Mouse (Mus musculus): ENCODE measurements at regions not wholly inside any gene's neighbourhood (a gene's known extent, or its start where the extent isn't known, plus 50 kb on each side); places are given as distances from the start of the nearest gene placed in this dataset.

GRCm38 (mm10) chr1:128535537-128536150, 56.4 kb downstream of the Cxcr4 start:
- H3K9ac ChIP-seq (ENCODE audit: low read length), result no peak overlapping the region
- H3K27me3 ChIP-seq (ENCODE audit: control insufficient read depth, insufficient read depth, low read length), result no peaks in the 10 kb centered on the region
- no peaks in the 10 kb centered on the region for H3K4me1 ChIP-seq (ENCODE audit: control insufficient read depth, insufficient read depth, low read length)
- no peaks in the 10 kb centered on the region for H3K36me3 ChIP-seq (ENCODE audit: control insufficient read depth, insufficient read depth, low read length)
- WGBS, result 44% methylated on average over 10 of the region's 10 CpGs
- no peak overlapping the region for H3K4me3 ChIP-seq (replicated peaks; ENCODE audit: low read length)
- peak; percentile 89 for ATAC-seq (ENCODE audit: insufficient read depth, low FRiP score)
- peak overlapping the region; percentile 19; the same call in 1 of the 2 replicates for H3K27ac ChIP-seq (ENCODE audit: low read length)
- H3K9me3 ChIP-seq (replicated peaks; ENCODE audit: control insufficient read depth, low read length), result no peaks in the 10 kb centered on the region
- no peak overlapping the region for H3K4me2 ChIP-seq (ENCODE audit: low read depth, low read length)

- no peak for ATAC-seq (ENCODE audit: insufficient read depth, low FRiP score)
- H3K36me3 ChIP-seq (ENCODE audit: control insufficient read depth, insufficient read depth, low read length), result no peaks in the 10 kb centered on the region
- H3K4me1 ChIP-seq (ENCODE audit: control insufficient read depth, insufficient read depth, low read length), result no peaks in the 10 kb centered on the region
Observed at GRCm38 (mm10) chr1:128532632-128533031, 59.5 kb downstream of the Cxcr4 start.

GRCm38 (mm10) chr1:128529808-128530545, 62.1 kb downstream of the Cxcr4 start:
- Histone ChIP-seq H3K36me3 (ENCODE audit: control insufficient read depth, insufficient read depth, low read length) (no peaks in the 10 kb centered on the region), H3K9me3 (replicated peaks; ENCODE audit: control insufficient read depth, low read length) (no peaks in the 10 kb centered on the region), H3K4me3 (replicated peaks; ENCODE audit: low read length) (no peak overlapping the region), H3K27me3 (ENCODE audit: control insufficient read depth, insufficient read depth, low read length) (no peaks in the 10 kb centered on the region), H3K4me1 (ENCODE audit: control insufficient read depth, insufficient read depth, low read length) (no peaks in the 10 kb centered on the region), H3K9ac (ENCODE audit: low read length) (no peak overlapping the region), H3K27ac (ENCODE audit: low read length) (no peak overlapping the region), H3K4me2 (ENCODE audit: low read depth, low read length) (no peak overlapping the region)
- 79% methylated on average over 4 of the region's 4 CpGs for WGBS
- no peak for ATAC-seq (ENCODE audit: insufficient read depth, low FRiP score)

More at GRCm38 (mm10) chr1:128532632-128533031, 59.5 kb downstream of the Cxcr4 start:
- Histone ChIP-seq H3K27me3 (ENCODE audit: control insufficient read depth, insufficient read depth, low read length) (no peaks in the 10 kb centered on the region), H3K9me3 (replicated peaks; ENCODE audit: control insufficient read depth, low read length) (no peaks in the 10 kb centered on the region), H3K9ac (ENCODE audit: low read length) (no peak overlapping the region), H3K4me2 (ENCODE audit: low read depth, low read length) (no peak overlapping the region), H3K27ac (ENCODE audit: low read length) (no peak overlapping the region), H3K4me3 (replicated peaks; ENCODE audit: low read length) (no peak overlapping the region)
- WGBS, result 9% methylated on average over 4 of the region's 4 CpGs

- Histone ChIP-seq H3K4me3 (replicated peaks; ENCODE audit: low read length) (no peak overlapping the region), H3K9ac (ENCODE audit: low read length) (no peak overlapping the region), H3K27ac (ENCODE audit: low read length) (no peak overlapping the region), H3K36me3 (ENCODE audit: control insufficient read depth, insufficient read depth, low read length) (no peaks in the 10 kb centered on the region), H3K9me3 (replicated peaks; ENCODE audit: control insufficient read depth, low read length) (no peaks in the 10 kb centered on the region), H3K4me2 (ENCODE audit: low read depth, low read length) (no peak overlapping the region), H3K27me3 (ENCODE audit: control insufficient read depth, insufficient read depth, low read length) (no peaks in the 10 kb centered on the region), H3K4me1 (ENCODE audit: control insufficient read depth, insufficient read depth, low read length) (no peaks in the 10 kb centered on the region)
- 88% methylated on average over 4 of the region's 4 CpGs for WGBS
- no peak for ATAC-seq (ENCODE audit: insufficient read depth, low FRiP score)
Observed at GRCm38 (mm10) chr1:128519234-128519633, 72.9 kb downstream of the Cxcr4 start.

GRCm38 (mm10) chr1:128518514-128518913, 73.6 kb downstream of the Cxcr4 start:
- Histone ChIP-seq H3K4me1 (ENCODE audit: control insufficient read depth, insufficient read depth, low read length) (no peaks in the 10 kb centered on the region), H3K4me2 (ENCODE audit: low read depth, low read length) (no peak overlapping the region), H3K36me3 (ENCODE audit: control insufficient read depth, insufficient read depth, low read length) (no peaks in the 10 kb centered on the region), H3K4me3 (replicated peaks; ENCODE audit: low read length) (no peak overlapping the region), H3K9me3 (replicated peaks; ENCODE audit: control insufficient read depth, low read length) (no peaks in the 10 kb centered on the region), H3K27me3 (ENCODE audit: control insufficient read depth, insufficient read depth, low read length) (no peaks in the 10 kb centered on the region), H3K27ac (ENCODE audit: low read length) (no peak overlapping the region), H3K9ac (ENCODE audit: low read length) (no peak overlapping the region)
- 90% methylated on average over 5 of the region's 5 CpGs for WGBS
- no peak for ATAC-seq (ENCODE audit: insufficient read depth, low FRiP score)

GRCm38 (mm10) chr1:128517351-128517750, 74.7 kb downstream of the Cxcr4 start:
- H3K4me3 ChIP-seq (replicated peaks; ENCODE audit: low read length), result no peak overlapping the region
- H3K9ac ChIP-seq (ENCODE audit: low read length), result no peak overlapping the region
- no peak overlapping the region for H3K27ac ChIP-seq (ENCODE audit: low read length)
- no peak for ATAC-seq (ENCODE audit: insufficient read depth, low FRiP score)
- H3K4me2 ChIP-seq (ENCODE audit: low read depth, low read length), result no peak overlapping the region
- H3K36me3 ChIP-seq (ENCODE audit: control insufficient read depth, insufficient read depth, low read length), result no peaks in the 10 kb centered on the region
- no peaks in the 10 kb centered on the region for H3K9me3 ChIP-seq (replicated peaks; ENCODE audit: control insufficient read depth, low read length)
- H3K27me3 ChIP-seq (ENCODE audit: control insufficient read depth, insufficient read depth, low read length), result no peaks in the 10 kb centered on the region
- 76% methylated on average over 1 of the region's 1 CpGs for WGBS
- H3K4me1 ChIP-seq (ENCODE audit: control insufficient read depth, insufficient read depth, low read length), result no peaks in the 10 kb centered on the region

- no peak overlapping the region for H3K9ac ChIP-seq (ENCODE audit: low read length)
- no peak overlapping the region for H3K27ac ChIP-seq (ENCODE audit: low read length)
- ATAC-seq (ENCODE audit: insufficient read depth, low FRiP score), result no peak
- H3K9me3 ChIP-seq (replicated peaks; ENCODE audit: control insufficient read depth, low read length), result no peaks in the 10 kb centered on the region
- H3K36me3 ChIP-seq (ENCODE audit: control insufficient read depth, insufficient read depth, low read length), result no peaks in the 10 kb centered on the region
- H3K27me3 ChIP-seq (ENCODE audit: control insufficient read depth, insufficient read depth, low read length), result no peaks in the 10 kb centered on the region
- no peak overlapping the region for H3K4me3 ChIP-seq (replicated peaks; ENCODE audit: low read length)
- no peak overlapping the region for H3K4me2 ChIP-seq (ENCODE audit: low read depth, low read length)
- 95% methylated on average over 1 of the region's 1 CpGs for WGBS
- no peaks in the 10 kb centered on the region for H3K4me1 ChIP-seq (ENCODE audit: control insufficient read depth, insufficient read depth, low read length)
Observed at GRCm38 (mm10) chr1:128514327-128514726, 77.8 kb downstream of the Cxcr4 start.

- 73% methylated on average over 2 of the region's 2 CpGs for WGBS
Observed at GRCm38 (mm10) chr1:128513911-128514310, 78.2 kb downstream of the Cxcr4 start.

GRCm38 (mm10) chr1:128513153-128513552, 78.9 kb downstream of the Cxcr4 start:
- 54% methylated on average over 4 of the region's 4 CpGs for WGBS
- no peaks in the 10 kb centered on the region for H3K27me3 ChIP-seq (ENCODE audit: control insufficient read depth, insufficient read depth, low read length)
- H3K9me3 ChIP-seq (replicated peaks; ENCODE audit: control insufficient read depth, low read length), result no peaks in the 10 kb centered on the region
- H3K36me3 ChIP-seq (ENCODE audit: control insufficient read depth, insufficient read depth, low read length), result no peaks in the 10 kb centered on the region
- ATAC-seq (ENCODE audit: insufficient read depth, low FRiP score), result no peak
- no peak overlapping the region for H3K4me2 ChIP-seq (ENCODE audit: low read depth, low read length)
- no peak overlapping the region for H3K4me3 ChIP-seq (replicated peaks; ENCODE audit: low read length)
- no peak overlapping the region for H3K27ac ChIP-seq (ENCODE audit: low read length)
- no peaks in the 10 kb centered on the region for H3K4me1 ChIP-seq (ENCODE audit: control insufficient read depth, insufficient read depth, low read length)
- no peak overlapping the region for H3K9ac ChIP-seq (ENCODE audit: low read length)

More at GRCm38 (mm10) chr1:128513911-128514310, 78.2 kb downstream of the Cxcr4 start:
- Histone ChIP-seq H3K4me2 (ENCODE audit: low read depth, low read length) (no peak overlapping the region), H3K36me3 (ENCODE audit: control insufficient read depth, insufficient read depth, low read length) (no peaks in the 10 kb centered on the region), H3K27ac (ENCODE audit: low read length) (no peak overlapping the region), H3K4me3 (replicated peaks; ENCODE audit: low read length) (no peak overlapping the region), H3K9me3 (replicated peaks; ENCODE audit: control insufficient read depth, low read length) (no peaks in the 10 kb centered on the region), H3K9ac (ENCODE audit: low read length) (no peak overlapping the region), H3K4me1 (ENCODE audit: control insufficient read depth, insufficient read depth, low read length) (no peaks in the 10 kb centered on the region), H3K27me3 (ENCODE audit: control insufficient read depth, insufficient read depth, low read length) (no peaks in the 10 kb centered on the region)
- no peak for ATAC-seq (ENCODE audit: insufficient read depth, low FRiP score)
